Mouse (Mus musculus) gastrocnemius, postnatal 25 days (tissue): ENCODE data around the gene Gm45716. TPM values are rescaled to one million over a fixed set of nuclear protein-coding genes. Genes with fewer than 3 reads are reported as not detected.
A peak's percentile ranks its signal among the peaks of the same experiment; 100 is the strongest.
"Not testable (repeated sequence)": the region's sequence is repeated elsewhere in the genome, so short reads cannot be mapped to it uniquely, and the experiment has no call there.

Experiments used
- DNase-seq: peaks from one replicate; pipeline ENCODE4 v3.0.0; 2022
- total RNA-seq, 2 experiments: library from RNA; stranded (reverse); gene quantifications; 1 replicate in 1 of 2; 2 replicates in 1 of 2; pipeline ENCODE4 v1.2.3; 2021

Gene Gm45716
- total RNA-seq, 2 experiments from 2014 or later = 1.6 to 2.9 TPM

GRCm38 (mm10) chr11:90250189-90250588, 62.7 kb downstream of the Gm45716 start:
- DNase-seq = no peak

GRCm38 (mm10) chr11:90250730-90251129, 63.2 kb downstream of the Gm45716 start:
- no peak for DNase-seq

- no peak for DNase-seq
These were observed 64.4 kb downstream of the Gm45716 start for GRCm38 (mm10) chr11:90251923-90252322.

GRCm38 (mm10) chr11:90252366-90252765, 64.9 kb downstream of the Gm45716 start:
- no peak for DNase-seq

GRCm38 (mm10) chr11:90254536-90254935, 67.1 kb downstream of the Gm45716 start:
- DNase-seq = no peak

- peak; percentile 22 for DNase-seq
These were observed 68.2 kb downstream of the Gm45716 start for GRCm38 (mm10) chr11:90255687-90256086.

GRCm38 (mm10) chr11:90256833-90257525, 69.5 kb downstream of the Gm45716 start:
- no peak for DNase-seq

GRCm38 (mm10) chr11:90258321-90258927, 70.9 kb downstream of the Gm45716 start:
- DNase-seq = no peak

GRCm38 (mm10) chr11:90259071-90259470, 71.6 kb downstream of the Gm45716 start:
- no peak for DNase-seq

GRCm38 (mm10) chr11:90259826-90260225, 72.3 kb downstream of the Gm45716 start:
- DNase-seq = no peak

GRCm38 (mm10) chr11:90264180-90264579, 76.7 kb downstream of the Gm45716 start:
- DNase-seq = no peak

- DNase-seq = no peak
These were observed 78.1 kb downstream of the Gm45716 start for GRCm38 (mm10) chr11:90265581-90265980.

GRCm38 (mm10) chr11:90268934-90269333, 81.5 kb downstream of the Gm45716 start:
- no peak for DNase-seq

GRCm38 (mm10) chr11:90269398-90270123, 82.1 kb downstream of the Gm45716 start:
- DNase-seq = no peak

- DNase-seq = no peak
These were observed 82.8 kb downstream of the Gm45716 start for GRCm38 (mm10) chr11:90270132-90270877.

GRCm38 (mm10) chr11:90274187-90274586, 86.7 kb downstream of the Gm45716 start:
- no peak for DNase-seq

GRCm38 (mm10) chr11:90275663-90276062, 88.2 kb downstream of the Gm45716 start:
- peak; percentile 70 for DNase-seq

- no peak for DNase-seq
These were observed 88.7 kb downstream of the Gm45716 start for GRCm38 (mm10) chr11:90276150-90276549.

GRCm38 (mm10) chr11:90276561-90276960, 89.1 kb downstream of the Gm45716 start:
- peak; percentile 64 for DNase-seq

GRCm38 (mm10) chr11:90280069-90280468, 92.6 kb downstream of the Gm45716 start:
- no peak for DNase-seq

GRCm38 (mm10) chr11:90281943-90282342, 94.5 kb downstream of the Gm45716 start:
- DNase-seq = not testable (repeated sequence)

GRCm38 (mm10) chr11:90283159-90283558, 95.7 kb downstream of the Gm45716 start:
- DNase-seq = no peak
